Mouse (Mus musculus): ENCODE results near the gene Ptprk.

The Ptprk gene

DNA sequence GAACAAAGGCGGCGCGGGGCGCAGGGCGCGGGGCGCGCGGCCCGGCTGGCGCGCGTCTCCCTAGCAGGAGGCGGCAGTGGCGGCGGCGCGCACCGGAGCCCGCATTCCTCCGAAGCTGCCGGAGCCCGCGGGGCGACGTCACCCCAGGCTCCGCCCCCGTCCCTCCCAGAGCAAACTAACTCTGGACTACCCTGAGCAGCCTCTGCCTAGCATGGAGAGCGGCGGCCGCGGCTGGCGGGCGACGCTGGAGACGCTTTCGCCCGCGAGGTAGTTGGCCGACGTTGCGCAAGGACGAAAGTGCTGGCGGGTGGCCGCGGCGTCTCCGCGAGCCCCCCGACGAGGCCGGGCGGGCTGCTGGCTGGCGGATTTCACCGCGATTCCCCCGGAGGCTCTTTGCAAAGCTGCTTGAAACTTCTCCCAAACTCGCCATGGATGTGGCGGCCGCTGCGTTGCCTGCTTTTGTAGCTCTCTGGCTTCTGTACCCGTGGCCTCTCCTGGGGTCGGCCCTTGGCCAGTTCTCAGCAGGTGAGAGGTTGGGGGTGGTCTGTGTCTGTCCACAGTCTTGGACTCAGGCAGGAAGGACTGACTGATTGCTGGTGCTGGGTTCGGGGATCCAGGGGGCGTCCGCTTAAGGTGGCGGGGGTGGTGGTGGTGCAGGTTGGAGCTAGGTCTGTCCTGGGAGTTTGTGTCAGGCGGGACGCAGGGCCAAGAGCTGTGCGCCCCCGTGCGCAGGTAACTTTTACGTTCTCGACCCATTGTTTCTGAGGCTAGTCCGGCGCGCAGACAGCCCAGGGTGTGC, at the start of gene Ptprk:
Gene Ptprk, plus strand, starts transcription at position 168 of the 799 bp plus-strand sequence.
- peak; percentile 57 to 84 for DNase-seq (ENCODE audit: low spot score in 2 of 2)

DNA sequence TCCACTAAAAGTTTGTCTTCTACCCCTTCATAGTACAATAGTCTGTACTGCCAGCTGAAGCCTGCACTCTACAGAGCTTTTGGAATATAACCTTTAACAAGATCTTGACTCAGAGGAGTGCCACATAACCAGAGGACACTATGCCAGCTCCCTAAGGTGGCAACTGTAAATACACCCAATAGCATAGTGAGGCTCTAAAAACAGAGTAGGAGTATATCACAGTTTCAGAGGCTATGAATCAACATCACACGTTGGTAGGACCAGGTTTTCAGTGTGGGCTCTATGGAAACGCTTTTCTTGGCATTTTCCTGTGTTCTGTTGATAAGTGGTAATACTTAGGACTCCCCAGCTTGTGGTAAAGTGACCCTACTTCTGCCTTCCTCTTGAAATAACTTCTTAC, 46.8 kb upstream of the Ptprk start:
- no peak for DNase-seq (ENCODE audit: low spot score in 2 of 2)

GRCm38 (mm10) chr10:28036456-28036855, 38.2 kb upstream of the Ptprk start:
- DNase-seq (ENCODE audit: low spot score in 2 of 2), result no peak

- no peak for DNase-seq (ENCODE audit: low spot score in 2 of 2)
Observed at GRCm38 (mm10) chr10:28054764-28055163, 19.9 kb upstream of the Ptprk start.

DNA sequence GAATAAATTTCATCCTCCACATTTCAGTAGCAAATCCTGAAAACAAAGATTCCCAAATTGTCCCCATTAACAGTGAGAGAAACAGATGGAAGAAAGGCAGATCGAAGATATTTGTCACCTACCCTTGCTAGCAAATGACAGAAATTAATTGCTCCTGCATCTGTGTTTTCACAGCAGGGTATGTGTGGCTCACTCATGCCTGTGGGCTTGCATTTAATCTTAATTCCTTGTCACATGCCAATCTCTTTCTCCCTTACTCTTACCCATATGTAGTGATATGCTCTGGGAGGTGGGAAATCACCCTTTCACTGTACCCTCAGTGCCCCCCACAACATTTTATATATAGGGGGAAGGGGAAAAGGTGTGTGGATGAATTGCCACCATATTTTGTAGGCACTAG, 15.4 kb upstream of the Ptprk start:
- no peak for DNase-seq (ENCODE audit: low spot score in 2 of 2)

GRCm38 (mm10) chr10:28067997-28068396, 6.6 kb upstream of the Ptprk start:
- no peak for DNase-seq (ENCODE audit: low spot score in 2 of 2)

- peak in 1 of 2 experiments; percentile 5 for DNase-seq (ENCODE audit: low spot score in 2 of 2)
Observed at GRCm38 (mm10) chr10:28073991-28074652, 498 bp upstream of the Ptprk start.

DNA sequence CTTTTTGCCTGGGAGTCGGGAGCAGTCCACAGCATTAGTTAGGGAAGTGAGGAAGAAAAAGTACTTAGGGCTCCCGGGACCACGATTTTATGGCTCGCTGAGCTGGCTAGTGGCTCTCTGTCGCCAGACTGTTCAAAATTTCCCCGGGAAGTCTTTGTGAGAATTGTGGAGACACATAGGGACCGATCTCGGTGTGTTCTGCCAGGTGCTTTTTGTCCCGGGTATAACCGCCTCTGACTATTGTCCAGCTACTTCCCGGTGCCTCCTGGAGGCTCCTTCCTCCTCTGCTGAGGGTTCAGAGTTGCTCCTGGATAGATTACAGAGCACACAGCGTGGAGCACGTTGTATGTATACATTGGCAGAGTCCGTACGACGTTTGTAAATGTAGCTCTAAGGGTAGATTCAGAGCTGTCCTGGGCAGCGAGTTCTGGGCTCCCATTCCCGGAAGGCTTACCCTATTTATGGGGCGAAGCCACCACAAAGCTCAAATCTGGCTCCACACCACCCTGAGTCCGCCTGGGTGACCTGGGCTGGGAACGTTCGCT, 943 bp downstream of the Ptprk start:
- peak in 1 of 2 experiments; percentile 5 for DNase-seq (ENCODE audit: low spot score in 2 of 2)

- DNase-seq (ENCODE audit: low spot score in 2 of 2), result peak in 1 of 2 experiments; percentile 20
Observed at GRCm38 (mm10) chr10:28076036-28076855, 1.6 kb downstream of the Ptprk start.

DNA sequence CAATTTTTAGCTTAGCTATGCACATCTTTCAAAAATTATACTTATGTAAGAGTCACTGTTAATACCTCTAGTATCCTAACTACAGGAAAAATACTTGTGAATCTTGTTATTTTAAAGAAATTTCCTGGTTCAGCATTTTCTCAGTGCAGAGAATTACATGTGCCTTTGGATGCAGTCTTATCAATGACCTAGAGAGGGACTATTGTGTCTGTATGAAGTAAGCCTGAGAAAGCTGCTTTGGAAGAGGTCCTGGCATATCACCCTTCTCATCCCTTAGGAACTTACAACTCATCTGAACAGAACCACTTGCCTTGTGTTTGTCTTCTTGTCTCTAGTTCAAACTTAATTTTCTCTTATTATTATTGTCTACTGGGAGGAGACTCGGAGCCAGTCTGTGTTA, 3.6 kb downstream of the Ptprk start:
- no peak for DNase-seq (ENCODE audit: low spot score in 2 of 2)

DNA sequence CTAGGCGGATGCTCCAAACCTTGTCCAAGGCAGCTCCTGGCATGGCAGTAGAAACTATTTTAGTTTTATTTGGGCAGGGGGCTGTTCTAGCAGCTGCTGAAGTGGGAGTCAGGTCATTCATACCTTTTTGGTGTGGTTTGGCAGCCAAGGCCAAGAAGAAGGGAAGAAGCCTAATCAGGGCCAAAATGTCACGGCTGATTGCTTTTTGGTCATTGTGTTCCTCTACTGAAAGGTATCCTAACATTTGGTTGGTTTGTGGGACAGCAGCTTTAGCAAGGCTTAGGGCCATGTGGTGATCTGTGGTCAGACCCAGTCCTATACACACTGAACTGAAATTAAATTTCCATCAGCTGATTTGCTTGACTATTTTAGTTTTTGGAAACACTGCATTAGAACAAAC, 6.6 kb downstream of the Ptprk start:
- DNase-seq (ENCODE audit: low spot score in 2 of 2), result no peak

DNA sequence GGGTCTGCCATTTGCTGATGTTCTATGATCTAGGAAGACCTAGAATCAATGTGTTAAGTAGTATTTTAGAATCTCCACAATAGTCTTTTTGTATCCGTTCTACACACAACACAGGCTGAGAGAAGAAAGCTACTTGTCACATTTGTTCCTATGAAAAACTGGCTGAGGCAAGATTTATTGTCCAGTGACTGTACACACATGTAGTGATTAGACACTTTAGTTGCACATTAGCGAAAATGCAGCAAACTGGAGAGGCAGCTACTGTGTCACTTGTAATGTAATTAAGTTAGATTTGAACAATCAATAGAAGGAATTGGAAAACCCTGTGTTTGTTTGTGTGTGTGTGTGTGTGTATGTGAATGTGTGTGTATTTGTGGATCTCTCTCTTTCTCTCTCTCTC, 8.6 kb downstream of the Ptprk start:
- DNase-seq (ENCODE audit: low spot score in 2 of 2), result no peak

DNA sequence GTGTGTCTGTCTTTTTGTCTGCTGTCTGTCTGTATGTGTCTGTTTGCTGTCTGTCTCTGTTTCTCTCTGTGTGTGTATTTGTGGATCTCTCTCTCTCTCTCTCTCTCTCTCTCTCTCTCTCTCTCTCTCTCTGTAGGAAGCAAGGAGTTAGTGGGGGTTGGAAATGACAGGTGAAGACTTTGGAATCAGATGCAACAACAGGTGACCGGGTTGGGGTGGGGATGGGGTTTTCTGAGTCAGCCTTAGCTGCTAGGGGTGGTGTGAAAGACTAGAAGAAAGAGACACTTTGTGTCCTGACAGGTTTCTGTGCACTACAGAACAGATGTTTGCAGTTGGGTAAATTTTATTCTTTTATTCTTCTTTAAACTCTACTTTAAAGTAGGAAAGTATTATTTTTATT, 9.0 kb downstream of the Ptprk start:
- no peak for DNase-seq (ENCODE audit: low spot score in 2 of 2)

GRCm38 (mm10) chr10:28087341-28087740, 12.7 kb downstream of the Ptprk start:
- DNase-seq (ENCODE audit: low spot score in 2 of 2), result no peak

DNA sequence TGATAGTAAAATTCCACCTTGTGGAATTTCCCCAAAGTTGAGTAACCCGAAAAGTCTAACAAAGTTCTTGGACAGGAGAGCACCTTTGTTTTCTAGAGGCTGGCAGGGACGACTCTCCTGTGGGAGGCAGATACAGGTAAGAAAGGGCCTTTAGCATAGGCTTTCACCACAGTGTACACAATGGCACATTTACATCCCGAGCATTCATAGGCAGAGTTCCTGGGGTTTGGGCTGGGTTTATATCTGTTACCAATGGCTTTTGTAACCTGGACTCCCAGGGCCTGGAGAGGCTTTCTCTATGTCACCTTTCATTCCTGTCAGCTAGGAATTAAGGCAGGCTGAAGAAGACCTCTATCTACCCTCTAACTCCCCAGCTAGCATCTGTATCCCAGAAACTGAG, 13.1 kb downstream of the Ptprk start:
- no peak for DNase-seq (ENCODE audit: low spot score in 2 of 2)

GRCm38 (mm10) chr10:28096007-28096406, 21.4 kb downstream of the Ptprk start:
- no peak for DNase-seq (ENCODE audit: low spot score in 2 of 2)

DNA sequence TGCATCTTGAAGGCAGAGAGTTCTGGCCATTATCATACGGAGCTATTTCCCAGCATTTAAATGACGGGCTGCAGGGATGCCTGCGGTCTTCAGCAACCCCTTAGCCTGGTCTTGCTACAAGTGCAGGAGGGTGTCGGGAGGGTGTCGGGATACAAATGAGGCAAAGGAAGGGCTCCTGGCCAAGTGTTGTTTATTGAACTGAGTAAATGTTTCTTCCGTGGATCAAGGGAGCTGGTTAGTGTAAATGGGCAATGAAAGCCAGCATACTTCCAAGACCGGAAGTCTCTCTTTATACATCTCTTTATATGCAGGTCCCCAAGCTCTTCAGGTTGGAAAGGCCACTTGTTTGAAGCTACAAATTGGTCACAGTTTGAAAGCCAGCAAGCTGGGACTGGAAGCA, 23.0 kb downstream of the Ptprk start:
- no peak for DNase-seq (ENCODE audit: low spot score in 2 of 2)

DNA sequence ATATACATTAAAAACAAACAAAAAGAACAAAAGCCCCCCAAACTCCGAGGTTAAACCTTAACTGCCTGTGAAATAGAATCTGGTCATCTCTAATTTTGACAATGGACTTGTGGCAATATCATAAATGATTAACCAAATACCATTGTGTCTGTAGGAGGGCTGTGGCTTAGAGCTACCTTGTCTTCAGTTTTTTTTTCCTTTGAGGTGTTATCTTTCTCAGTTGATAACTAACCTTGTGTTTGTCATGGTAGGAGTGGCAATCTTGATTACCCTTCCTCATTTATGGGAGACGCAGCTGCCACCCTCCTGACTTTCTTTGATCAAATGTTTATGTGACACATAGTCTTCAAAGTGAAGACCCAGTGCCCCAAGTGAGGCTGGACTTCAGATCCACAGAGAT, 24.3 kb downstream of the Ptprk start:
- no peak for DNase-seq (ENCODE audit: low spot score in 2 of 2)

DNA sequence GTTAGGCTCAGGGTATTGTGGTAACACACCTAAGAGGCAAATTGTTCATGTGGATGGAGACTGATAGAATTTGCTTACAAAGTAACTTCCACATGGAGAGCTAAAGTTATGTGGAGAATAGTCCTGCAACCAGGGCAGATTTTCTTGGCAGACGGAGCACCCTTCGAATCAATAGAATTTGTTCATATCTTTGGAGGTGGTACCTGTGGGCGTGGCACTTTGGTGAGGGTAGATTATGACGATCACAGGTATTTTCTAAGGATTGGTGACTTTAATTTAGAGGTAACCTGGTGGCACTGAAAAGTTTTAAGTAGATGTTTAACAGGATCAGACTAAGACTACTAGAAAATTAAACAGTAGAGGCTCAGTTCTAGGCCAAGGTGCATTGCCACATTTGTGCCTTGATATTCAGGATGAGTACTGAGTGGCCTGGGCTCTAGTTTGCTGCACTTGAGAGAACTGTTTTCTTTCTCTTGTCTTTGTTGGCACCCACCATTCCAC, 28.8 kb downstream of the Ptprk start:
- no peak for DNase-seq (ENCODE audit: low spot score in 2 of 2)

DNA sequence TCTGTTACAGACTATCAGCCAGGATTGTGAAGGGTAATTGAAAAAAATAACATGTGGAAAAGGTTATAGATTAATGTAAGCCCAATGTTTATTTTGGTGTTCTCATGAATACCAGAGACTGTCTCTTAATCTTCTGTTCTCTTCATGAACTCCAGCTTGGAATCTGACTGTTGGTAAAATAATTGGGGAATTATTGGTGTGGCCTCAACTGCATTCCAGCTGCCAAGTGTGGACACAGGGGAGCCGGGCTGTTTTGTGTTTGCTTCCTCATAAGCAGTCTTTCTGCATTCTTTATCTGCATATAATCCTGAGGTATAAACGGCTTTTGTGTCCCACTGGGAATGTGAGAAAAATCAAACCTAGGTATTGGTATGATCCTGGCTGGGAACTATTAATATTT, 29.3 kb downstream of the Ptprk start:
- no peak for DNase-seq (ENCODE audit: low spot score in 2 of 2)

DNA sequence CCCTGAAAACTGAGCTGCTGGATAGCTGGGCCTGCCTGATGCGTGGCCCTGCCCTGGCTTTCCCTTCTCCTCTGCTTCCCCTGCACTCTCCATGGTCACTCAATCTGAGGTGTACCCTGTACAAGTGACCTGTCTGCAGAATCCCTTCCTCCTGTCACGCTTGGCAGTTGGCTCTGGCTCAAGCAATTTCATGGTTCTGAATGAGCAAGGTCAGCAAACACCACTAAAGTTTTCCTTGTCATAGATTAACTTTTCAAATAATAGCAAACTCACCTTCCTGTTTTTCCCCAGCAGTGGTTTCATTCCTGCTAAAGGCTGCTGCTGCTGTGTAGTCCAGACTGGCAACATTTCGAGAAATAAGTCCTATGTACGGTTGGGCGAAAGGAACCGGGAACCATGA, 30.6 kb downstream of the Ptprk start:
- DNase-seq (ENCODE audit: low spot score in 2 of 2), result no peak
